Mouse (Mus musculus) erythroblast, adult 5-6 weeks (primary cell): ENCODE measurements at regions not wholly inside any gene's neighbourhood (a gene's known extent, or its start where the extent isn't known, plus 50 kb on each side); places are given as distances from the start of the nearest gene placed in this dataset.

Experiments used
- ATAC-seq: replicated peaks from 2 replicates; pipeline ENCODE4 v1.8.0; 2016; ENCODE audit warnings: moderate number of reproducible peaks, mild to moderate bottlenecking, moderate TSS enrichment, inconsistent platforms; ENCODE audit not compliant: poor library complexity, low FRiP score, severe bottlenecking

- no peak for ATAC-seq
These were observed 141.0 kb downstream of the Spata18 start for GRCm38 (mm10) chr5:73792216-73792615.

- no peak for ATAC-seq
These were observed 145.0 kb downstream of the Spata18 start for GRCm38 (mm10) chr5:73796201-73796600.

- ATAC-seq, result no peak
These were observed 146.8 kb downstream of the Spata18 start for GRCm38 (mm10) chr5:73797980-73798379.

- ATAC-seq, result no peak
These were observed 152.3 kb downstream of the Spata18 start for GRCm38 (mm10) chr5:73803431-73803830.

GRCm38 (mm10) chr5:73804556-73805230, 153.5 kb downstream of the Spata18 start:
- no peak for ATAC-seq

- no peak for ATAC-seq
These were observed 159.5 kb downstream of the Spata18 start for GRCm38 (mm10) chr5:73810660-73811059.

- ATAC-seq, result no peak
These were observed 159.9 kb downstream of the Spata18 start for GRCm38 (mm10) chr5:73811094-73811521.

- ATAC-seq, result no peak
These were observed 164.6 kb downstream of the Spata18 start for GRCm38 (mm10) chr5:73815752-73816151.

GRCm38 (mm10) chr5:73817180-73817579, 166.0 kb downstream of the Spata18 start:
- no peak for ATAC-seq

- ATAC-seq, result no peak
These were observed 170.9 kb downstream of the Spata18 start for GRCm38 (mm10) chr5:73821956-73822545.

GRCm38 (mm10) chr5:73823421-73823820, 172.2 kb downstream of the Spata18 start:
- ATAC-seq, result no peak

GRCm38 (mm10) chr5:73826941-73827340, 175.8 kb downstream of the Spata18 start:
- ATAC-seq, result no peak

- ATAC-seq, result no peak
These were observed 182.5 kb downstream of the Spata18 start for GRCm38 (mm10) chr5:73833721-73834120.

- no peak for ATAC-seq
These were observed 192.6 kb downstream of the Spata18 start for GRCm38 (mm10) chr5:73843776-73844175.

- ATAC-seq, result no peak
These were observed 195.1 kb downstream of the Spata18 start for GRCm38 (mm10) chr5:73846096-73846782.

GRCm38 (mm10) chr5:73846783-73847151, 195.6 kb downstream of the Spata18 start:
- ATAC-seq, result no peak

- ATAC-seq, result no peak
These were observed 200.3 kb downstream of the Spata18 start for GRCm38 (mm10) chr5:73851501-73851900.

- no peak for ATAC-seq
These were observed 203.0 kb downstream of the Spata18 start for GRCm38 (mm10) chr5:73854025-73854773.

- ATAC-seq, result no peak
These were observed 203.7 kb downstream of the Spata18 start for GRCm38 (mm10) chr5:73854774-73855371.

GRCm38 (mm10) chr5:73859320-73859719, 208.1 kb downstream of the Spata18 start:
- ATAC-seq, result no peak
